Mouse (Mus musculus) liver, embryonic 12.5 days (tissue): ENCODE measurements around the gene Cmtr1. TPM values are rescaled to one million over a fixed set of nuclear protein-coding genes. Genes with fewer than 3 reads are reported as not detected.
A peak's percentile ranks its signal among the peaks of the same experiment; 100 is the strongest.

ENCODE experiments used
- ATAC-seq: fragments of 200-750 bp; cut with Nextera tagmentation; 2 replicates; pipeline ENCODE4 v1.8.0; 2017; ENCODE audit warnings: moderate number of reproducible peaks, mild to moderate bottlenecking, moderate library complexity
- H3K27ac ChIP-seq: fragments of 300-500 bp; sonication (generic); 2 replicates; pipeline ENCODE4 v1.5.1; 2016; ENCODE audit warnings: mild to moderate bottlenecking
- H3K27me3 ChIP-seq: fragments of 300-500 bp; sonication (generic); replicated peaks from 2 replicates; pipeline ENCODE4 v1.6.1; 2016; ENCODE audit warnings: mild to moderate bottlenecking, moderate library complexity
- H3K36me3 ChIP-seq: fragments of 300-500 bp; sonication (generic); 2 replicates; pipeline ENCODE4 v1.6.1; 2016; ENCODE audit warnings: mild to moderate bottlenecking, moderate library complexity
- H3K4me1 ChIP-seq: fragments of 300-500 bp; sonication (generic); 2 replicates; pipeline ENCODE4 v1.6.1; 2016
- H3K4me2 ChIP-seq: fragments of 300-500 bp; sonication (generic); 2 replicates; pipeline ENCODE4 v1.6.1; 2016; ENCODE audit warnings: mild to moderate bottlenecking, moderate library complexity
- H3K4me3 ChIP-seq: fragments of 300-500 bp; sonication (generic); 2 replicates; pipeline ENCODE4 v1.5.1; 2016; ENCODE audit warnings: mild to moderate bottlenecking, moderate library complexity
- H3K9ac ChIP-seq: fragments of 300-500 bp; sonication (generic); 2 replicates; pipeline ENCODE4 v1.6.1; 2016; ENCODE audit warnings: mild to moderate bottlenecking, moderate library complexity
- H3K9me3 ChIP-seq: fragments of 300-500 bp; sonication (generic); replicated peaks from 2 replicates; pipeline ENCODE4 v1.6.1; 2016; ENCODE audit warnings: mild to moderate bottlenecking, moderate library complexity
- WGBS: fragments of 180-500 bp; shearing (Covaris S2); methylation state at CpG from one replicate; pipeline ENCODE4 v1.1.7; 2016; ENCODE audit not compliant: insufficient replicate concordance; 5-methylcytosine and 5-hydroxymethylcytosine counted together
- polyA plus RNA-seq: library from polyadenylated mRNA; unstranded; fragments of >200 nt; fragmentation: Nextera tagmentation; extraction: Ambion mirVana; gene quantifications from 2 replicates; pipeline ENCODE4 v1.2.1, GENCODE M21; 2016

Gene Cmtr1
- polyA plus RNA-seq, 1 experiment from 2014 or later, result 104 TPM

GRCm38 (mm10) chr17:29671021-29671420, 10.6 kb downstream of the Cmtr1 start:
- Histone ChIP-seq H3K4me2 (no peak overlapping the region), H3K4me3 (no peak overlapping the region), H3K27ac (peak overlapping the region; percentile 89; the same call in 1 of the 2 replicates), H3K4me1 (peaks cover 35% of the 10 kb centered on the region), H3K27me3 (no peaks in the 10 kb centered on the region), H3K9ac (0 out of 2 replicates have a peak overlapping the region, but pooled peaks have one; percentile 12), H3K36me3 (peaks cover 89% of the 10 kb centered on the region), H3K9me3 (no peaks in the 10 kb centered on the region)
- no peak for ATAC-seq
- WGBS, result 81% methylated on average over 2 of the region's 2 CpGs

GRCm38 (mm10) chr17:29673325-29673724, 12.9 kb downstream of the Cmtr1 start:
- peaks cover 30% of the 10 kb centered on the region for H3K4me1 ChIP-seq
- H3K9me3 ChIP-seq, result no peaks in the 10 kb centered on the region
- H3K4me3 ChIP-seq, result no peak overlapping the region
- ATAC-seq, result no peak
- 0 out of 2 replicates have a peak overlapping the region, but pooled peaks have one; percentile 0 for H3K27ac ChIP-seq
- H3K4me2 ChIP-seq, result no peak overlapping the region
- no peaks in the 10 kb centered on the region for H3K27me3 ChIP-seq
- WGBS, result 81% methylated on average over 4 of the region's 4 CpGs
- H3K9ac ChIP-seq, result no peak overlapping the region
- H3K36me3 ChIP-seq, result peaks cover 89% of the 10 kb centered on the region

DNA sequence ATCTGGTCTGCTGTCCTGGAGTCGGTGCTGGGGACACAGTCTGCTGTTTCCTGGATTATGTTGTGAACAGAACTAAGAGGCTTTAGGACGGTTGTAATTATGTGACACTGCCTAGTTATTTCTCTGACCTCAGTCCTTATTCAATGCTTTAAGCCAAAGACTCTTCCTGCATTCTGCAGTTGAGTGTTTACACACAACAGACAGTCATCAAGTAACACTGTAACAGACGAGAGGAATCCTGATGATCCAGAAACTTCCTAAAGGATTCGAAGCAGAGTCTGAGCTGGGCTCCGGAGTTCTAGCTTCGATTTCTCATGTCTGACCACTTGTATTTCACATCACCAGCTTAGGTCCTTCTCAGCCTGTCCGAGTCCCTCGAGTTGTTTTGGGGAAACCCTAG, 18.1 kb downstream of the Cmtr1 start:
- peaks cover 99% of the 10 kb centered on the region for H3K36me3 ChIP-seq
- H3K9ac ChIP-seq, result no peak overlapping the region
- no peak for ATAC-seq
- H3K4me1 ChIP-seq, result peaks cover 10% of the 10 kb centered on the region
- no peak overlapping the region for H3K4me2 ChIP-seq
- no peak overlapping the region for H3K27ac ChIP-seq
- H3K4me3 ChIP-seq, result no peak overlapping the region
- H3K27me3 ChIP-seq, result no peaks in the 10 kb centered on the region
- no peaks in the 10 kb centered on the region for H3K9me3 ChIP-seq
- WGBS, result 81% methylated on average over 8 of the region's 8 CpGs

- H3K36me3 ChIP-seq, result peaks cover 99% of the 10 kb centered on the region
- H3K9me3 ChIP-seq, result no peaks in the 10 kb centered on the region
- H3K27ac ChIP-seq, result no peak overlapping the region
- no peak overlapping the region for H3K4me2 ChIP-seq
- H3K4me3 ChIP-seq, result no peak overlapping the region
- no peaks in the 10 kb centered on the region for H3K27me3 ChIP-seq
- no peak for ATAC-seq
- no peak overlapping the region for H3K9ac ChIP-seq
- H3K4me1 ChIP-seq, result peaks cover 17% of the 10 kb centered on the region
- 77% methylated on average over 6 of the region's 6 CpGs for WGBS
These were observed 18.8 kb downstream of the Cmtr1 start for GRCm38 (mm10) chr17:29679038-29679767.

GRCm38 (mm10) chr17:29680174-29680573, 19.8 kb downstream of the Cmtr1 start:
- WGBS, result 86% methylated on average over 2 of the region's 2 CpGs
- H3K27ac ChIP-seq, result no peak overlapping the region
- peaks cover 99% of the 10 kb centered on the region for H3K36me3 ChIP-seq
- H3K4me2 ChIP-seq, result no peak overlapping the region
- no peak overlapping the region for H3K9ac ChIP-seq
- no peak overlapping the region for H3K4me3 ChIP-seq
- peaks cover 27% of the 10 kb centered on the region for H3K4me1 ChIP-seq
- H3K27me3 ChIP-seq, result no peaks in the 10 kb centered on the region
- ATAC-seq, result no peak
- no peaks in the 10 kb centered on the region for H3K9me3 ChIP-seq

DNA sequence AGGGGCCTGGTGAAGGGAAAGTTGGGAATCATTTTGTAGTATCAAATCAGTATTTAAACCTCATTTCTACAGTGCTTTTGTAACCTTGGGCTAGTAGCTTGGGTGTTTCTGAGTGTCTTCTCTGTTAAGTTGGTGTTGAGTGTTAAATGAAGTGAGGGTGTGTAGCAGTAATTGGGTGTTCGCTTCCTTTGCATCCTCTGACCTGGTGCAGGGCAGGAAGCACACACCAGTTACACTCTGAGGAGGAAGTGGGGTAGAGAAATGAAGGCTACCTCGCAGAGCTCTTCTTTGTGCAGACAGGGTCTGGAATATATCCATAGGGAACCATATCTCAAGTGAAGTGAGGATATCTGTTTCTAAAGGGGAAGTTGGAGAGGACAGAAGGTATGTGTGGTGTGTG, 20.5 kb downstream of the Cmtr1 start:
- Histone ChIP-seq H3K36me3 (peaks cover 99% of the 10 kb centered on the region), H3K4me3 (no peak overlapping the region)

DNA sequence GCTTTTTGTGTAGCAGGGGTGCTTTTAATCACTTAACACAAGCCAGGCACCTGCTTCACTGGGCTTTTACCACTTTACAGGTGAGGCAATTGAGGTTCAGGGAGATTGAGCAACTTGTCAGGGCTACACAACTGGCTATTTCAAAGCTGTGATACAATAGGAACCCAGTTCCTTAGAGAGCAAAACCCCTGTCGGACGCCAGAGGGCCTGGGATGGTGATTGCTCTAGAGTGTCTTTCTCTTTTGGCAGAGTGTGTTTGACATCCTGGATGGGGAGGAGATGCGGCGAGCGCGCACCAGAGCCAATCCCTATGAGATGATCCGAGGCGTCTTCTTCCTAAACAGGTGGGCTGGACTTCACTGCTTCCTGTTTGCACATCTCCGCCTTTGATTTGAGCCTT, 21.3 kb downstream of the Cmtr1 start:
- 93% methylated on average over 9 of the region's 9 CpGs for WGBS
- Histone ChIP-seq H3K4me3 (no peak overlapping the region), H3K36me3 (peaks cover 99% of the 10 kb centered on the region), H3K4me1 (peaks cover 42% of the 10 kb centered on the region), H3K9ac (no peak overlapping the region), H3K27ac (no peak overlapping the region), H3K27me3 (no peaks in the 10 kb centered on the region), H3K4me2 (no peak overlapping the region), H3K9me3 (no peaks in the 10 kb centered on the region)
- no peak for ATAC-seq

More for the DNA sequence above, 20.5 kb downstream of the Cmtr1 start:
- Histone ChIP-seq H3K27ac (no peak overlapping the region), H3K9ac (no peak overlapping the region), H3K4me2 (no peak overlapping the region), H3K4me1 (peaks cover 34% of the 10 kb centered on the region), H3K9me3 (no peaks in the 10 kb centered on the region), H3K27me3 (no peaks in the 10 kb centered on the region)
- no peak for ATAC-seq
- 78% methylated on average over 2 of the region's 2 CpGs for whole genome bisulfite sequencing

- H3K9me3 ChIP-seq, result no peaks in the 10 kb centered on the region
- no peak overlapping the region for H3K27ac ChIP-seq
- H3K9ac ChIP-seq, result no peak overlapping the region
- WGBS, result 87% methylated on average over 7 of the region's 7 CpGs
- ATAC-seq, result no peak
- peaks cover 99% of the 10 kb centered on the region for H3K36me3 ChIP-seq
- no peak overlapping the region for H3K4me2 ChIP-seq
- no peaks in the 10 kb centered on the region for H3K27me3 ChIP-seq
- H3K4me3 ChIP-seq, result no peak overlapping the region
- peaks cover 48% of the 10 kb centered on the region for H3K4me1 ChIP-seq
These were observed 21.9 kb downstream of the Cmtr1 start for GRCm38 (mm10) chr17:29682261-29682660.

GRCm38 (mm10) chr17:29683127-29683526, 22.7 kb downstream of the Cmtr1 start:
- peaks cover 56% of the 10 kb centered on the region for H3K4me1 ChIP-seq
- no peak overlapping the region for H3K4me3 ChIP-seq
- no peak for ATAC-seq
- H3K9ac ChIP-seq, result no peak overlapping the region
- peaks cover 99% of the 10 kb centered on the region for H3K36me3 ChIP-seq
- H3K27ac ChIP-seq, result no peak overlapping the region
- H3K9me3 ChIP-seq, result no peaks in the 10 kb centered on the region
- H3K4me2 ChIP-seq, result no peak overlapping the region
- WGBS, result 73% methylated on average over 2 of the region's 2 CpGs
- no peaks in the 10 kb centered on the region for H3K27me3 ChIP-seq

DNA sequence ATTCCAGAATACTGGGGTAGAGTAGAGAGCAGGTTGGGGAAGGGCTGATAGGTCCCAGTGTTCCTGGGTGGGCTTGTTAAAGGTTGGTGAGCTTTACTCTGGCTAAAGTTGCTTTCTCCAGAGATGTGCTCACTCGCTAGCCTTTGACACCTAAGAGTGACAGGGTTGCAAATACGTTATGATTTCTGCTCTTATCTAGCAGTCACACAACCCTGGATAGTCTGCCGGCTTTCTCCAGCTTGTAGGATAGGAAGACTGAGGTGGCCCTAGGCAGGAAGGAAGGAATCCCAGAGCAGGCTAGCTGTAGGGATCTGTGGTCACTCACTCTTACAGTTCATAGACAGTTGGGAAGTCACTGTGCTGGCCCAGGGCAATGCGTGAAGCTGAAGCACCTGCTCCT, 23.9 kb downstream of the Cmtr1 start:
- peaks cover 99% of the 10 kb centered on the region for H3K36me3 ChIP-seq
- no peak overlapping the region for H3K4me2 ChIP-seq
- no peak overlapping the region for H3K4me3 ChIP-seq
- no peaks in the 10 kb centered on the region; the same call in 1 of the 2 replicates for H3K9me3 ChIP-seq
- peak overlapping the region; percentile 55; the same call in 1 of the 2 replicates for H3K27ac ChIP-seq
- H3K9ac ChIP-seq, result no peak overlapping the region
- no peaks in the 10 kb centered on the region for H3K27me3 ChIP-seq
- peak; percentile 63 for ATAC-seq
- 34% methylated on average over 4 of the region's 4 CpGs for WGBS
- H3K4me1 ChIP-seq, result peaks cover 64% of the 10 kb centered on the region

DNA sequence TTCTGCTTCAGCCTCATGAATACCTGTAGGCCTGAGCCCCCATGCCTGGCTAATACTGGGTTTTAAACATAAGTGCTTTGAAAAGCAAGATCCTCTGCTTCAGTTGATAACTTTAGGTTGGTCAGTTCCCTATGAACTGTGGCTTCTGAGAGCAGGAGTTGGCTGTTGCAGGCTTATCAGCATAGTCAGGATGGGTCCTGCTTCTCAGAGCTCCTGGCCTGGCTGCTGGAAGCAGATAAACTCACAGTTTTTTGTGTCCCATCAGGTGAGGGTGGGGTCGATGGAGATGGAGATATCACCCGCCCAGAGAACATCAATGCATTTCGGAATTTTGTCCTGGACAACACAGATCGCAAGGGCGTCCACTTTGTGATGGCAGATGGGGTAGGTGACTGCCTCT, 26.4 kb downstream of the Cmtr1 start:
- Histone ChIP-seq H3K9me3 (no peaks in the 10 kb centered on the region; the same call in 1 of the 2 replicates), H3K27me3 (no peaks in the 10 kb centered on the region), H3K4me1 (peaks cover 70% of the 10 kb centered on the region), H3K4me2 (peak overlapping the region; percentile 43), H3K4me3 (no peak overlapping the region), H3K27ac (peak overlapping the region; percentile 88), H3K9ac (peak overlapping the region; percentile 56; the same call in 1 of the 2 replicates), H3K36me3 (peaks cover 100% of the 10 kb centered on the region)
- WGBS, result 56% methylated on average over 5 of the region's 5 CpGs
- peak; percentile 85 for ATAC-seq

GRCm38 (mm10) chr17:29687373-29687772, 27.0 kb downstream of the Cmtr1 start:
- Histone ChIP-seq H3K9me3 (no peaks in the 10 kb centered on the region; the same call in 1 of the 2 replicates), H3K4me3 (no peak overlapping the region), H3K9ac (0 out of 2 replicates have a peak overlapping the region, but pooled peaks have one; percentile 13), H3K27me3 (no peaks in the 10 kb centered on the region), H3K4me2 (no peak overlapping the region; the same call in 1 of the 2 replicates), H3K36me3 (peaks cover 99% of the 10 kb centered on the region), H3K4me1 (peaks cover 70% of the 10 kb centered on the region), H3K27ac (peak overlapping the region; percentile 88)
- ATAC-seq, result no peak
- 81% methylated on average over 6 of the region's 6 CpGs for WGBS
